Mouse (Mus musculus): ENCODE results near the gene Stard3nl. TPM values are rescaled to one million over a fixed set of nuclear protein-coding genes. Genes with fewer than 3 reads are reported as not detected.

Gene Stard3nl
- total RNA-seq (2021) = 10 to 100 TPM; 32.5 to 42.6 TPM
- long read RNA-seq, experiment 1, transcript Stard3nl-201 (9 exons, 1,327 nt) = major isoform, 68 of 80 reads
- long read RNA-seq, experiment 1, partial matches to known transcripts = 2 of 80 reads
- long read RNA-seq, experiment 1, other reads (novel, unspliced or antisense) = 8 of 80 reads
- long read RNA-seq, experiment 2, transcript Stard3nl-201 (9 exons, 1,327 nt) = major isoform, 24 of 27 reads
- long read RNA-seq, experiment 2, partial matches to known transcripts = 1 of 27 reads
- long read RNA-seq, experiment 2, other reads (novel, unspliced or antisense) = 0 of 27 reads

- DNase-seq = peak; percentile 99
Observed at GRCm38 (mm10) chr13:19395688-19396354, at the start of gene Stard3nl. Gene Stard3nl, minus strand, starts transcription at chr13:19395795.

GRCm38 (mm10) chr13:19438040-19438439, 42.4 kb upstream of the Stard3nl start:
- DNase-seq = no peak

- DNase-seq = no peak
Observed at GRCm38 (mm10) chr13:19429812-19430370, 34.3 kb upstream of the Stard3nl start.

GRCm38 (mm10) chr13:19428076-19428475, 32.5 kb upstream of the Stard3nl start:
- DNase-seq = no peak

DNA sequence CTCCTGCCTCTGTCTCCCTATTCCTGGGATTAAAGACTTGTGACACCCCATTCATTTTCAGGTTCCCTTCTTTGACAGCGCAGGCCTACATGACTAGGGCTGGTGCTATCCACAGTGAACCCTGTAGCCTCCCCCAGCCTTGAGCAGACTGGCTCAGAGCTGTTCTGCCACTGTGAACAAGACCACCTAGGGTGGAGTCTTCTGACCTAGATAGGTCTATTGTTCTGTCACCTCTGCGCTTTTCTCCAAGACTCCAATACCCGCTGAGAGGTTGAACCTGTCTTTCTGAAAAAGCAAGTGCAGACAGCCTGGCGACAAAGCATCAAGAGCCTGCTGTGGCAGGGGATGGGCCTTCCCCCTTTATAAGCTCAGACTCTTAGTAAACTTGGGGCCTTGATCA, 29.0 kb upstream of the Stard3nl start:
- no peak for DNase-seq

- no peak for DNase-seq
Observed at GRCm38 (mm10) chr13:19422521-19422920, 26.9 kb upstream of the Stard3nl start.

DNA sequence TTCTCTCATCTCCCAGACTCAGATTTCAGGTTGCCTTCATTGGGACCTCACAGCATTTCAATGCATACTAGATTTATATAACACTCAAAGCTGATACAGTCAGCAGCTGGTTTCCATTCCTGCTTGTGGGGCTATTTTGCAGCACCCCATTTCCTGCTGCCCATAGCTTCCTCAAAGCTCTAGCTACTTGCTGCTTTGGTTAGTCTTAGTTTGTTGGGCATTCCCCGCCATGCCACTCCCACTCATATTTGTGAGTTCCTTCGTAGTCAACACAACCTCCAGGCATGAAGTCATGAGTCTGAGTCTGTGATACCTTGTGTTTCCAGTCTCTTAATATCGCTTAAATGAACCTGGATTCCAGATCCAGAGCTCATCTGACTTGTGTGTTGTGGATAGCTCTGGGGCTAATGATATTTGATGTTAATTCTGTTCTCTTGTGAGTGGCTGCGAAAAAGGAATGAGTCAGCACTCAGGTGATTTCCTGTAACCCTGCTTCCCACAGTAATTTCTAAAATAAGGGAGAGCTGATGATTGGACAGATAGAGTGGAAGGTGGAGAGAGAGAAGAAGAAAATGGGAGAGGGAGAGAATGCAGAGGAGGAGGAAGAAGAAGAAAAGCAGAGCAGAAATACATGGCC, 22.4 kb upstream of the Stard3nl start:
- DNase-seq = no peak

DNA sequence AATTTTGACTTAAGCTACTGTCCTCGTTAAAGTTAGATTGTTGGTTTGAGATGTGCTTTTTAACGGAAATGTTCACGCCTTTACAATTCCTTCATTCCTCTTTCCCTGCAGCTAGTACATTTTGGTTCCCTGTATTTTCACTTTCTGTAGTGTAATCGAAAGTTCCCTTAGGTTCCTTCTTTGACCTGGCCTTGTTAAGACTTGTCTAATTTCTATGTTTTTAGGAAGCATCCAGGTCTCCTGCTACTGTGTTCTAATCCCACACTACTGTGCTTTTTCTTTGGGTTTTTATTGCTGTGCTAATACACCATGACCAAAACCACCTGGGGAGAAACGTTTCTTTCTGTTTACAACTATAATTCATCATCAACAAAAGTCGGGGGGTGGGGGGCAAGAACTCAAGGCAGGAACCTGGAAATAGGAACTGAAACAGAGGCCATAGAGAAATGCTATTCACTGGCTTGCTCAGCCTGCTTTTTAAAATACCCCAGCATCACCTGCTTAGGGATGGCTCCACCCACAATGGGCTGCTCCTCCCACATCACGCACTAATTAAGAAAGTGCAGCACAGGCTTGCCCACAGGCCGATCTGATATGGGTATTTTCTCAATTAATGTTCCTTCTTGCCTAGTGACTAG, 20.4 kb upstream of the Stard3nl start:
- no peak for DNase-seq

DNA sequence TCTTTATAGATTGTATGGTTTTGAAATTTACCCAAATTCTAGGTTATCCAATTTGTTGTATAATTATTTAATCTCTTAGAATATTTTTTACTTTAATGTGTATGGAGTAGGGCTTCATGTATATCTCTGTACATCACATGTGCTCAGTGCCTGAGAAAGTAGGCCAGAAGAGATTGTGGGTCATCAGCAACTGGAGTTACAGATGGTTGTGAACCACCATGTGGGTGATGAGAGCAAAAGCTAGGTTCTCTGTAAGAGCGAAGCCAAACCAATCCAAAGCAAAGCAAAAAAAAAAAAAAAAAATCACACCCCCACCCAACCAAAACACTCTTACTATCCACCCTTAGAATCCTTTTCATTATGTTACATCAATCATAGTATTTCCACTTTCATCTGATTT, 19.7 kb upstream of the Stard3nl start:
- no peak for DNase-seq

DNA sequence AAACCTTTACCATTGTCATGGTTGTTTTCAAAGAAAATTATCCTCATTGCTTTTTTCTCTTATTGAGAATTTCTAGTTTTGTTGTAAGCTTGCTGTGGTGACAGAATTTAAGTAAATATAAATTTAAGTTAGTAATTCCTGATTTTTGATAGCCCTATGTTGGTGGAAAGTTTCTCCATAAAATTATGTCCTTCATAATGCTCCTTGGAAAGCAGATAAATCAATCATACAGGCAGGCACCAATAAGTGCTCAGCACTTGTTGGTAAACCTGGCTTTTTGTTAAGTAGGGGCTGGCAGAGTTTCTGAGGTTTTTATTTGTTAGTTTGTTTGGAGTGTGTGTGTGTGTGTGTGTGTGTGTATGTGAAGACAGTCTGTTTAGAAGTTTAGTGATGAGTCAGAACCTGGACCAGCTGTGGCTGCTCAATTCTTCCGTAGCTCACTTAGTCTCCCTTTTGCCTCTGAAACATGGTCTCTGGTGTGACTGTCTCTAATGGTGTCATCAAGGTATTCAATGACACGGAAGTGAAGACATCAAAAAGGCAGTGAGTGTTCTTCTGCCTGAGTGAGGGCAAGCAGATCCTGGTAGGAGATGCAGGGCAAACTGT, 16.8 kb upstream of the Stard3nl start:
- no peak for DNase-seq

- no peak for DNase-seq
Observed at GRCm38 (mm10) chr13:19411886-19412285, 16.3 kb upstream of the Stard3nl start.

- DNase-seq = no peak
Observed at GRCm38 (mm10) chr13:19410694-19411093, 15.1 kb upstream of the Stard3nl start.

DNA sequence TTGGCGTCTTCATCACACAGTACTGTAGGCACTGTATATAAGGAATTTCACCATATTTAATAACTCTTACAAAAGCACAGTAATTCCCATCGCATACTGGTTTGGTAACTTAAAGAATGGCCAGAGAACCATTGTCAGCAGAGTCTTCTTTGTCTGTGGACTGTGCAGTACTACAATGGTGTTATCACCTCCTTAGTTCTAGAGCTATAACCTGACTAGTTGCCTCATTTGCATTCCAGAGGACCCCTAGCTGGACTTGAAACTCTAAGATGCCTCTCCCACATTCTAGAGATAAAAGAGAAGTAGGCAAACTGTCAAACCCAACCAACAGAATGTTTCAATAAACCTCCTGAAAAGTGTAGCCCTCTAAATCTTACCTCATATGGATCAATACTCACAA, 12.4 kb upstream of the Stard3nl start:
- DNase-seq = no peak

DNA sequence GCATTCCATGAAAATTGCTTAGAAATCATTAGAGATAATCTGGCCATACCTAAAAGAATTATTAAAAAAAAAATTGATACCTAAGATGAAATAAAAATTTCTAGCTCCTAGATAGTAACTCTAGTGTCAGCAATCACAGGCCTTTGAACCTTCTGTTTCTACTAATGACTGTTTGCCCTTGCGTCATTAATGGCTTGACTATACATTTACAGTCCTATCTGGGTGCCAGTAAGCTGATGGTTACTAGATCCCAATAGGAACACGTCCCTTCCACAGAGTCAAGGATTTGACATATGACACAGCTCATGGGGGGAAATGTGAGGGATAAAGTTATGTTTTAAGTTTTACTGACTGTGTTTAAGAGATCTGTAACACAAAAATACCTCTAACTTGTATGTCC, 9.0 kb upstream of the Stard3nl start:
- no peak for DNase-seq

GRCm38 (mm10) chr13:19394798-19395687, 552 bp downstream of the Stard3nl start:
- DNase-seq = no peak

- no peak for DNase-seq
Observed at GRCm38 (mm10) chr13:19394171-19394570, 1.4 kb downstream of the Stard3nl start.

DNA sequence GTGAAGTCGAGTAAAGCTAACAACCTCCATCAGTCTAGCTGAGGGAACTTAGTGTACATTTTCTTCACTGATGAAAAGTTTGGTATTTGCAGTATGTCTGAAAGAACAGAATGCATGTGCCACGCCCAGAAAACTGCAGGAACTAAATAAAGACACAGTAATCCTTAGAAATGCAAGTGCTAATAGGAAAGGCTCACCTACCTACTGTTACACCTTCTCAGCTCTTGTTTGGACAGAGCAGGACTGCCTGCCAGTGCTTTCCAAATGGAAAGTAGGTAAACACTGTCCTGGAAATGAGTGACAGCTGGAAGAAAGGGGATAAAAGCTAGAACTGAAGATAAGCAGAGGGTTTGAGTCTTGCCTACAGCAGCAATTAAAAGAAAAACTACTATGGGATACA, 1.9 kb downstream of the Stard3nl start:
- no peak for DNase-seq

GRCm38 (mm10) chr13:19391608-19392007, 4.0 kb downstream of the Stard3nl start:
- peak; percentile 41 to 60 for DNase-seq

GRCm38 (mm10) chr13:19390296-19390695, 5.3 kb downstream of the Stard3nl start:
- no peak for DNase-seq

- DNase-seq = no peak
Observed at GRCm38 (mm10) chr13:19389896-19390295, 5.7 kb downstream of the Stard3nl start.

DNA sequence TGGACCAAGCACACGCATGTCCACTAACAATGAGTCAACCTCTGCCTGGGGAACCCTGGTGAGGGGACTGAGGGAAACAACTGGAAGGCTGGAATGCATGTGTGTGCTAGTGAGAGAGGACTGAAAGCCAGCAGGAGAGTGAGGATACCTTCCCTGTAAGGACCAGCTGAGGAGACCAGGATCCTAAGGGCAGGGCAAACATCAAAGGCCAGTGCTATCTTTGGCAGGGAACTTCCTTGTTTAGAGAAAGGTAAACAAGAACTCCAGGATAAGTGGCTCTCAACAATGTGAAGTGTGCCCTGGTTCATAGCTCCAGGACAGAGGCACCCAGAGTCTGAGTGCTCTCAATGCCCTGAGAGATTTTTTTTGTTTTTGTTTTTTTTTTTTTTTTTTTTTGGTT, 6.2 kb downstream of the Stard3nl start:
- DNase-seq = no peak

All from adrenal gland, postnatal 36 days (tissue).